Mouse (Mus musculus) testis, adult 2 months (tissue): ENCODE results near the gene Snx29. TPM values are rescaled to one million over a fixed set of nuclear protein-coding genes. Genes with fewer than 3 reads are reported as not detected.

Source experiments
- H3K27ac ChIP-seq: fragments of 200-500 bp; 2 replicates; pipeline ENCODE4 v1.5.1; 2012; ENCODE audit warnings: low read depth, low read length; ENCODE audit not compliant: control insufficient read depth, insufficient read depth
- H3K27me3 ChIP-seq: fragments of 200-500 bp; 2 replicates; pipeline ENCODE4 v1.6.1; 2012; ENCODE audit warnings: mild to moderate bottlenecking, low read length, moderate library complexity; ENCODE audit not compliant: control insufficient read depth, insufficient read depth
- H3K36me3 ChIP-seq: fragments of 200-500 bp; 2 replicates; pipeline ENCODE4 v1.6.1; 2012; ENCODE audit warnings: mild to moderate bottlenecking, low read length; ENCODE audit not compliant: control insufficient read depth, insufficient read depth
- H3K4me1 ChIP-seq: fragments of 200-500 bp; 2 replicates; pipeline ENCODE4 v1.6.1; 2012; ENCODE audit warnings: low read length; ENCODE audit not compliant: control insufficient read depth, insufficient read depth
- H3K4me3 ChIP-seq: fragments of 200-500 bp; 2 replicates; pipeline ENCODE4 v1.5.1; 2012; ENCODE audit warnings: low read depth, mild to moderate bottlenecking, low read length, moderate library complexity, mixed read lengths; ENCODE audit not compliant: control insufficient read depth
- CTCF ChIP-seq: fragments of 200-500 bp; IDR thresholded peaks from 2 replicates; pipeline ENCODE4 v1.5.1; 2012; ENCODE audit warnings: low read depth, mild to moderate bottlenecking, inconsistent platforms, low read length, moderate library complexity; ENCODE audit not compliant: control insufficient read depth, insufficient read depth, insufficient replicate concordance
- POLR2A ChIP-seq: fragments of 200-500 bp; IDR thresholded peaks from 2 replicates; pipeline ENCODE4 v1.6.1; 2012; ENCODE audit warnings: low read depth, mild to moderate bottlenecking, inconsistent platforms, low read length, moderate library complexity; ENCODE audit not compliant: control insufficient read depth
- polyA plus RNA-seq: library from polyadenylated mRNA; depleted of rRNA; stranded (reverse); fragments of >200 nt; gene quantifications from 2 replicates; pipeline ENCODE4 v1.2.3, GENCODE M21; 2012

The Snx29 gene
- polyA plus RNA-seq, 1 experiment: 6.1 TPM

DNA sequence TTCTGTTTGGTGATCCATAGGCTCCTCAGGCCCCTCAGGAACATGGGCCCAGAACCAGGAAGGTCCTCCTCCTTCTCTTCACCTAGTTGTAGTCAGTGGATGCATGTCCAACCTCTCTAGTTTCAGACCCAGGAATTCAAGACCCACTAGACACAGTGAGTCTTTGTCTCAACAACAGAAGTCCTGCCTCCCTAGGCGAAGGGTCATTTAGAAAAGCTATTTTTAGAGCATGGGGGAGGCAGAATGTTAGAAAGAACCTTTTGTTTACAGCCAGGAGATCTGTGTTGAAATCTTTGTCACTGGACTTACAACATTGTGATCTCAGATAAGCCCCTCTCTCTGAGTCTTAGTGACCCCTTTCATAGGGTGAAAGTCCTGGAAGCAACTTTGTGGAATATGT lies 334.4 kb downstream of the Snx29 start:
- Histone ChIP-seq H3K27ac (no peak overlapping the region), H3K4me1 (no peaks in the 10 kb centered on the region), H3K4me3 (no peak overlapping the region), H3K27me3 (no peaks in the 10 kb centered on the region), H3K36me3 (no peaks in the 10 kb centered on the region)
- no peak for TF ChIP-seq CTCF
- no peak for TF ChIP-seq POLR2A

DNA sequence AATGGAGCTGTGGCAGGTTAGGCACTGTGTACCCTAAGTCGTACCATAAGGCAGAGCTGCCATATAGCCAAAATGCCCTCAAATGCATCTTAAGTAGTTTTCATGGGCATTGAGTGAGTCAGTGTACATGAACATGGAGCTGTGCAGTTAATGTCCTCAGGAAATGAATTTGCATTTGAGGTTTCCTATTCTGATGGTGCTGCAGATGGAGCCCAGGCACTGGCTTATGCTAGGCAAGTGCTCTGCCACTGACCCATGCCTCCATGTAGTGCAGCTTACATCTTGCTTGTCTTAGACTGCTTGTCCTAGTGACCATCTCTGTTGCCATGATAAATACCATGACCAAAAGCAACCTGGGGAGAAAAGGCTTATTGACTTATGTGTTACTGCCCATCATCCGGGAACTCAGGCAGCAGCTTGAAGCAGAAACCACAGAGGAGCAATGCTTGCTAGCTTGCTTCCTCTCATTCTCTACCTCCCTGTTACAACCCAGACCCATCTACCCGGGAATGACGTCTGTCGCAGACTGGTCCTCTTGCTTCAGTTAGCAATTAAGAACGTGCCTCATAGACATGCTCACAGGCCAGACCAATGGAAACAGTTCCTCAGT lies 336.5 kb downstream of the Snx29 start:
- Histone ChIP-seq H3K36me3 (no peaks in the 10 kb centered on the region), H3K4me3 (no peak overlapping the region), H3K27me3 (no peaks in the 10 kb centered on the region), H3K27ac (no peak overlapping the region), H3K4me1 (no peaks in the 10 kb centered on the region)
- TF ChIP-seq CTCF (no peak), POLR2A (no peak)

DNA sequence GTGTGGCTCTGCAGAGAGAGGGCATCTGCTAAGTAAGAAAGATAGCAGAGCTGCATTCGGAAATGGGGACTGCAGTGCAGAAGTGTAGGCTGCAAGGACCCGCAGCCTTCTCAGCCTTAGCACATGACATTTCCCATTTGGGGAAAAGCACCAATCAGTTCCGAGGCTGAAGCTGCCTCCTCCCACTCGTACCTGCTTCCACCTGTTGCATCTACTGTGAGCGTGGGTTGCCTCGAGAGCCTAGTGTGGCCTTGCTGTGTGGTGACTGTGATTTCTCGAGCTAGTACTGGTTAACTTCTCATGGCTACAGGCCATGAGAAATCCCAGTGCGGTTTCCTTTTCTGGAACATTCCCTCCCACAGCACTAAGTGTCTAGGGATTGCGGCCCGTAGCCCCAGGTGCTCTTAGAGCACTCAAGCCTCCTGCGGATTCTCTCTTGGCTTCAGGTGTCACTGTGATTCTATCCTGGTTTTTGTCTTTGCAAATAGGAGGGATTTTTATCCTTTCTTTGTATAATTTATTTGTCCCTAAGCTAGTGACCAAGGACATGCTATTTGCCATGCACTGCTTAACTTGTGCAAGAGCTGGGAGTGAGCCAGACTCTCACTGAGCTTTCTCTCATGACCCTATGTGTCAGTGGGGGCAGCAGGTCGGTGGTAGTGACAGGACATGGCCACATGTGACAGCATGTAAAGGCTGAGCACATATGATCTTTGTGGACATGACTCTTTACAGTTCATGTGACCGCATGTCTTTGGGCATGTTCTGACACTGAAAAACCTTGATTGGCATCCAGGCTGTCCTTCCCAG lies 342.4 kb downstream of the Snx29 start:
- TF ChIP-seq POLR2A: no peak

DNA sequence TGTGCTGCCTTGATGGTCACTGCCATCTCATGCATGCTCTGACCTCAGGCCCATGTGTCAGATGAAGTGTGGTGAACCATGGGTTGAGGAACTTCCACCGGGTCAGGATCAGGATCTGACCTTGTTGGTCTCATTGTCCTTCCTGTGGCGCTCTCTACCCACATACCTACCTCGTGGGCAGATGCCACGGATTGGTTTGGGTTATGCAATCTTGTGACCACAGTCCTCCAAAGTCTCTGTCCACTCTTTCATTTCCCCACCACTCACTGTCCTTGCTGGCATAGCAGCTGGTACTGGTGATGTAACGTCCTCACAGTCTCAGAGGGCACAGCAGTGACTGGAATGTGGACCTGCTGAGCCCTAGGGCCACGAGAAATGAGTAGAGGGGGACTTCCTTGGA lies 343.2 kb downstream of the Snx29 start:
- Histone ChIP-seq H3K4me1 (no peaks in the 10 kb centered on the region), H3K36me3 (no peaks in the 10 kb centered on the region), H3K27me3 (no peaks in the 10 kb centered on the region), H3K27ac (no peak overlapping the region), H3K4me3 (no peak overlapping the region)
- no peak for TF ChIP-seq CTCF
- no peak for TF ChIP-seq POLR2A

More for the DNA sequence above, 342.4 kb downstream of the Snx29 start:
- no peaks in the 10 kb centered on the region for H3K4me1 ChIP-seq
- no peaks in the 10 kb centered on the region for H3K27me3 ChIP-seq
- no peak overlapping the region for H3K4me3 ChIP-seq
- H3K36me3 ChIP-seq: no peaks in the 10 kb centered on the region
- H3K27ac ChIP-seq: no peak overlapping the region

DNA sequence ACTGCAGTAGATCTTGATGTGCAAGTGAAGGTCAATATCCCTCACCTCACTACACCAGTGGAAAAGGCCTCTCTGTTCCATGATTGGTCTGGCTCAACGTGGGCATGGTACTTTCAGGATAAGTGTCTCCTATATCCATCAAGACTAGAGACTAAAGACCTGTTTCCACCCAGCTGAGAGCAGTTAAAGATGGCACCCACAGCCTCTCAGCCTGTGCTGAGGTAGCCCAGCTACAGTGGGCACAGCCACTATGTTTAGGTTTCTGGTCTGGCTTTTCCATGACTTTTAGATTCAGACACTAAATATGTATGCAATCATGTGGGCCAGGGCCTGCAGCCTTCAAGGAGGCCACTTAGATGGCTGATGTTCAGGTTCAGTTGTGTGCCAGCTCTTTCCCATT lies 345.7 kb downstream of the Snx29 start:
- no peaks in the 10 kb centered on the region for H3K36me3 ChIP-seq
- H3K27me3 ChIP-seq: no peaks in the 10 kb centered on the region
- no peak overlapping the region for H3K27ac ChIP-seq
- no peaks in the 10 kb centered on the region for H3K4me1 ChIP-seq
- TF ChIP-seq POLR2A: no peak
- no peak for TF ChIP-seq CTCF
- H3K4me3 ChIP-seq: no peak overlapping the region

DNA sequence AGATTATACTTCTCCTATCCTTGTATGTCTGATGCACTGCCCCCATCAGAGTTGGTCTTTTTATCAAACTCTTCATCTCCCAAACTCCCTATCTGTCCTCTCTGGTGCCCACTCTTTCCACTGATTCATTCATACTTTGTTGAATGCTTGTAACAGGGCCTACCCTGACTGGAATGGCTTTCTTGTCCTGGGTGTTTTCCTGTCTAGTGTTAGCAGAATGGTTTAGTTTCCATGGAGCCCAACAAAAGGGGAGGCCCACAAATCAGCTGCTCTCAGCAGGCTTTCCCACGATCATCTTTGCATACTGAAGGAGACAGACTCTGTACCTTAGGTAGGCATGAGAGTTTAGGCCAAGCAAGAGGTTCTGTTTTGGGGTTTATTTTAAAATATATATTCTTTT lies 346.2 kb downstream of the Snx29 start:
- no peaks in the 10 kb centered on the region for H3K4me1 ChIP-seq
- TF ChIP-seq CTCF (no peak), POLR2A (no peak)
- no peaks in the 10 kb centered on the region for H3K27me3 ChIP-seq
- no peaks in the 10 kb centered on the region for H3K36me3 ChIP-seq
- H3K4me3 ChIP-seq: no peak overlapping the region
- no peak overlapping the region for H3K27ac ChIP-seq

DNA sequence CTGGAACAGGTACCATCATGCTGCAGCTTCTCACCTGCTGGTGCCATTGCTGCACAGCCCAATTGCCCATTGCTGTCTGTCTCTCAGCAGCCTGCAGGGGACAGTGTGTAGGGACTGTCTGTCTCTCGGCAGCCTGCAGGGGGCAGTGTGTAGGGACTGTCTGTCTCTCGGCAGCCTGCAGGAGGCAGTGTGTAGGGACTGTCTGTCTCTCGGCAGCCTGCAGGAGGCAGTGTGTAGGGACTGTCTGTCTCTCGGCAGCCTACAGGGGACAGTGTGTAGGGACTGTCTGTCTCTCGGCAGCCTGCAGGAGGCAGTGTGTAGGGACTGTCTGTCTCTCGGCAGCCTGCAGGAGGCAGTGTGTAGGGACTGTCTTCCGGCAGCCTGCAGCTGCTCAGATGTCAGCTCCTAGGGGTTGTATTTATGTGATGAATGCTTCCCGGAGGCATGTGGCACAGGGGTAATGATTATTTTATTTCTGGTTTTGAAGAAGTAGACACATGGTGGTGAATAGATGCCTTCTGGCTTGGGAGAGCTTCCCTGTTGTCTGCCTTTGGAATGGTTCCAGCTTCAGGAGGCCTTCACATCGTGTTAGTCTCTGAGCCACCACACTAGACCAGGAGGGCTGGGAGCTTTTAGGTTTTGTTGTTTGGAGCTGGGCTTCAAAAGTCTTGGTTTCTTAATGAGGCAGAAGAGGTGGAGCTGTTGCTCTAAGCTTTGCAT lies 347.7 kb downstream of the Snx29 start:
- Histone ChIP-seq H3K4me1 (no peaks in the 10 kb centered on the region), H3K36me3 (no peaks in the 10 kb centered on the region), H3K4me3 (no peak overlapping the region), H3K27ac (no peak overlapping the region), H3K27me3 (no peaks in the 10 kb centered on the region)
- TF ChIP-seq POLR2A (no peak), CTCF (peak; percentile 71; the same call in 1 of the 2 replicates)
